Mouse (Mus musculus) lung, adult 2 months (tissue): ENCODE results near the gene Adamts8. TPM values are rescaled to one million over a fixed set of nuclear protein-coding genes. Genes with fewer than 3 reads are reported as not detected.

Source experiments
- DNase-seq: peaks from one replicate; pipeline ENCODE4 v3.0.0; 2022
- H3K4me1 ChIP-seq: fragments of 200-500 bp; 2 replicates; pipeline ENCODE4 v1.6.1; 2011; ENCODE audit warnings: low read length; ENCODE audit not compliant: control insufficient read depth, insufficient read depth
- H3K4me3 ChIP-seq: fragments of 200-500 bp; replicated peaks from 2 replicates; pipeline ENCODE3; 2011; ENCODE audit warnings: low read depth, mild to moderate bottlenecking, control low read depth, low read length; ENCODE audit errors: extremely low read depth
- CTCF ChIP-seq: fragments of 200-500 bp; IDR thresholded peaks from 2 replicates; pipeline ENCODE4 v1.5.1; 2011; ENCODE audit warnings: mild to moderate bottlenecking, low read length, control low read depth; ENCODE audit not compliant: insufficient read depth
- POLR2A ChIP-seq: fragments of 200-500 bp; IDR thresholded peaks from 2 replicates; pipeline ENCODE4 v1.6.1; 2011; ENCODE audit warnings: low read depth, mild to moderate bottlenecking, control low read depth, low read length, borderline replicate concordance; ENCODE audit errors: extremely low read depth
- WGBS: fragments of 180-500 bp; shearing (Covaris S2); methylation state at CpG from one replicate; pipeline ENCODE4 v1.1.7; 2018; 5-methylcytosine and 5-hydroxymethylcytosine counted together
- polyA plus RNA-seq: library from polyadenylated mRNA; depleted of rRNA; stranded (reverse); fragments of >200 nt; gene quantifications from 2 replicates; pipeline ENCODE4 v1.2.3, GENCODE M21; 2012; rRNA removed

Gene Adamts8
- polyA plus RNA-seq, 1 experiment = 8.6 TPM

GRCm38 (mm10) chr9:31009334-31009733 is 67.0 kb downstream of the Adamts8 start:
- no peaks in the 10 kb centered on the region for H3K4me1 ChIP-seq
- DNase-seq = no peak
- 74% methylated on average over 2 of the region's 2 CpGs for WGBS
- no peak for TF ChIP-seq CTCF
- no peak for TF ChIP-seq POLR2A
- H3K4me3 ChIP-seq = no peak overlapping the region

- TF ChIP-seq CTCF (no peak), POLR2A (no peak)
Measured at GRCm38 (mm10) chr9:31010040-31010439, 67.7 kb downstream of the Adamts8 start.

GRCm38 (mm10) chr9:31010749-31011148 is 68.4 kb downstream of the Adamts8 start:
- Histone ChIP-seq H3K4me3 (no peak overlapping the region), H3K4me1 (no peaks in the 10 kb centered on the region)
- TF ChIP-seq CTCF (no peak), POLR2A (no peak)
- 68% methylated on average over 3 of the region's 3 CpGs for WGBS
- DNase-seq = no peak

More at GRCm38 (mm10) chr9:31010040-31010439, 67.7 kb downstream of the Adamts8 start:
- Histone ChIP-seq H3K4me3 (no peak overlapping the region), H3K4me1 (no peaks in the 10 kb centered on the region)
- 71% methylated on average over 3 of the region's 3 CpGs for WGBS
- no peak for DNase-seq

- Histone ChIP-seq H3K4me3 (no peak overlapping the region), H3K4me1 (no peaks in the 10 kb centered on the region)
- TF ChIP-seq POLR2A (no peak), CTCF (no peak)
- 51% methylated on average over 1 of the region's 1 CpGs for WGBS
- DNase-seq = no peak
Measured at GRCm38 (mm10) chr9:31011533-31011932, 69.2 kb downstream of the Adamts8 start.

- WGBS = 86% methylated on average over 4 of the region's 4 CpGs
- Histone ChIP-seq H3K4me1 (no peaks in the 10 kb centered on the region), H3K4me3 (no peak overlapping the region)
- TF ChIP-seq CTCF = no peak
- TF ChIP-seq POLR2A = no peak
- no peak for DNase-seq
Measured at GRCm38 (mm10) chr9:31012674-31013073, 70.3 kb downstream of the Adamts8 start.

DNA sequence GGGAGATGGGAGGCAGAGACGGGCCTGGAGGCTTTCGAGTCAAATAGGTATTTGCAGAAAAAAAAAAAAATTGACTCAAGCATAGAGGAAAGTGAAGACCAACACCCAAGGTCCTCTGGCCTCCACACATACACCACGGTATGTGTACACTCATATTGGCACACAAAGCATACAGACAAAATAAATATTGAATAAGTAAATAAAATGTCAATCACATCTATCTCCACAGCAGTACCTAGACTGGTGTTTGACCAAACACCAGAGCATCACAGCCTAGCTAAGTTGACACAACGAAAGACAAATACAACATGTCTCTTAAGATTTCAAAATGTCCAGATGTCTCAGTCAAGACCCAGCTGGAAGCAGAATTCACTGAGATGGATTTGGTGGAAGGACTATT is 71.1 kb downstream of the Adamts8 start:
- 68% methylated on average over 4 of the region's 4 CpGs for WGBS
- DNase-seq = no peak
- H3K4me1 ChIP-seq = no peaks in the 10 kb centered on the region
- TF ChIP-seq POLR2A (no peak), CTCF (no peak)
- no peak overlapping the region for H3K4me3 ChIP-seq

Other genes starting within 250 kb of the Adamts8 start
- gene Adamts15, start 20.1 kb upstream of the Adamts8 start, polyA plus RNA-seq = 26.6 and 29.6 TPM in 2 replicates
- 5.9 and 8.2 TPM in 2 replicates for gene Zbtb44, start 88.1 kb downstream of the Adamts8 start, polyA plus RNA-seq
- 42.5 and 47.2 TPM in 2 replicates for gene St14, start 189.3 kb downstream of the Adamts8 start, polyA plus RNA-seq